Mouse (Mus musculus): ENCODE data around the gene Gm29133. TPM values are rescaled to one million over a fixed set of nuclear protein-coding genes. Genes with fewer than 3 reads are reported as not detected.

Gm29133 gene
- not detected in 2 replicates for polyA plus RNA-seq (2012; rRNA removed)

GRCm38 (mm10) chr3:75747897-75748296, at the start of gene Gm29133:
TSS of gene Gm29133 (plus strand) at chr3:75748197.
- Histone ChIP-seq H3K36me3 (ENCODE audit: control insufficient read depth, insufficient read depth, low read length) (no peaks in the 10 kb centered on the region), H3K27me3 (replicated peaks; ENCODE audit: control insufficient read depth, insufficient read depth, low read length) (no peaks in the 10 kb centered on the region), H3K4me3 (ENCODE audit: insufficient read depth, low read depth, low read length) (no peak within 1 kb of the TSS), H3K27ac (ENCODE audit: insufficient read depth, low read depth, low read length) (no peak within 1 kb of the TSS), H3K4me1 (ENCODE audit: control insufficient read depth, insufficient read depth, low read length) (no peaks in the 10 kb centered on the region)
- 54% methylated on average over 5 of the region's 5 CpGs for WGBS
- no peak for DNase-seq
- TF ChIP-seq POLR2A (IDR thresholded peaks at IDR 0.05; ENCODE audit: low read depth, low read length) (no peak), CTCF (conservative IDR thresholded peaks at IDR 0.05; ENCODE audit: insufficient read depth, insufficient read length, low read depth, low read length) (no peak)

- TF ChIP-seq CTCF (conservative IDR thresholded peaks at IDR 0.05; ENCODE audit: insufficient read depth, insufficient read length, low read depth, low read length) = no peak
- TF ChIP-seq POLR2A (IDR thresholded peaks at IDR 0.05; ENCODE audit: low read depth, low read length) = no peak
- WGBS = 88% methylated on average over 3 of the region's 3 CpGs
- no peak for DNase-seq
- Histone ChIP-seq H3K36me3 (ENCODE audit: control insufficient read depth, insufficient read depth, low read length) (no peaks in the 10 kb centered on the region), H3K27ac (ENCODE audit: insufficient read depth, low read depth, low read length) (no peak overlapping the region), H3K27me3 (replicated peaks; ENCODE audit: control insufficient read depth, insufficient read depth, low read length) (no peaks in the 10 kb centered on the region), H3K4me3 (ENCODE audit: insufficient read depth, low read depth, low read length) (no peak overlapping the region), H3K4me1 (ENCODE audit: control insufficient read depth, insufficient read depth, low read length) (no peaks in the 10 kb centered on the region)
Measured at GRCm38 (mm10) chr3:75699088-75699487, 48.9 kb upstream of the Gm29133 start.

DNA sequence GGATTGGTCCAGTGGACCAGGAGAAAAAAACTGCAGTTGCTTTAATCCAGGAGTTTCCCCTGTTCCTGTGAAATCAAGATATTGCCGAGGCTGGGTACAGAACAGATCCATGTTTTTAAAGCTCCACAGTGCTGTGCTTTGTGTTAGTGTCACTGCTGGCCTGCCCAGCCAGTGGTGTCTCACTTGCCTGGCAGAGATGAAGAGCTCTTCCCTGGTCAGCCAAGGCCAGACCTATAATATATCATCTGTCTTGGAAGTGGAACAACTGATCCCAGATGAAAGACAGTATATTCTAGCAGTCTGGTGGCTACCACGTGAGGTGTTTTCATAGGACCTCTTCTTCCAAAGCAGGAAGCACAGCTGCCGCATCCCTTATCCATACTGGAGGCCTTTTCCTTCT, 46.7 kb upstream of the Gm29133 start:
- Histone ChIP-seq H3K27me3 (replicated peaks; ENCODE audit: control insufficient read depth, insufficient read depth, low read length) (no peaks in the 10 kb centered on the region), H3K27ac (ENCODE audit: insufficient read depth, low read depth, low read length) (no peak overlapping the region), H3K4me1 (ENCODE audit: control insufficient read depth, insufficient read depth, low read length) (no peaks in the 10 kb centered on the region), H3K36me3 (ENCODE audit: control insufficient read depth, insufficient read depth, low read length) (no peaks in the 10 kb centered on the region), H3K4me3 (ENCODE audit: insufficient read depth, low read depth, low read length) (no peak overlapping the region)
- WGBS = 56% methylated on average over 3 of the region's 3 CpGs
- DNase-seq = no peak
- TF ChIP-seq CTCF (conservative IDR thresholded peaks at IDR 0.05; ENCODE audit: insufficient read depth, insufficient read length, low read depth, low read length) (no peak), POLR2A (IDR thresholded peaks at IDR 0.05; ENCODE audit: low read depth, low read length) (no peak)

DNA sequence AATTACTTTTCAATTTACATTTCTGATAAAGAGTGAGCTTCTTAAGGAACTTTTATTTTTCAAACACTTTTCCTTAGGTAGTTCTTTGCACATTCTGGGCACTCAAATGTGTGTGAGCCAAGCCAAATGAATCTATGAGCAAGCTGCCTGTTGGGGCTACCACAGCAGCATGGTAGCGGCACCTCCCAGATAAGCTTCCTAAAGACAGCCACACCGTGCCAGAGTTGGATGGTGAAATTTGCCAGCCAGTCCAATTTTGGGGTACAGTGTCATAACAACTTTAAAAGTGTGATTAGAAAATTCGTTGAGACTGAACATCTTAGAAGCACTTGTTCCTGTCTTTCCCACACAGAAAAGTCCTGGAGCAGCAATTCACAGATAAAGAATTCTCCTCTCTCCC, 41.5 kb upstream of the Gm29133 start:
- no peak for TF ChIP-seq CTCF (conservative IDR thresholded peaks at IDR 0.05; ENCODE audit: insufficient read depth, insufficient read length, low read depth, low read length)
- TF ChIP-seq POLR2A (IDR thresholded peaks at IDR 0.05; ENCODE audit: low read depth, low read length) = no peak
- no peaks in the 10 kb centered on the region; the same call in 1 of the 2 replicates for H3K27me3 ChIP-seq (replicated peaks; ENCODE audit: control insufficient read depth, insufficient read depth, low read length)
- DNase-seq = no peak
- 78% methylated on average over 3 of the region's 3 CpGs for WGBS
- H3K36me3 ChIP-seq (ENCODE audit: control insufficient read depth, insufficient read depth, low read length) = no peaks in the 10 kb centered on the region
- H3K4me3 ChIP-seq (ENCODE audit: insufficient read depth, low read depth, low read length) = no peak overlapping the region
- no peaks in the 10 kb centered on the region for H3K4me1 ChIP-seq (ENCODE audit: control insufficient read depth, insufficient read depth, low read length)
- no peak overlapping the region for H3K27ac ChIP-seq (ENCODE audit: insufficient read depth, low read depth, low read length)

DNA sequence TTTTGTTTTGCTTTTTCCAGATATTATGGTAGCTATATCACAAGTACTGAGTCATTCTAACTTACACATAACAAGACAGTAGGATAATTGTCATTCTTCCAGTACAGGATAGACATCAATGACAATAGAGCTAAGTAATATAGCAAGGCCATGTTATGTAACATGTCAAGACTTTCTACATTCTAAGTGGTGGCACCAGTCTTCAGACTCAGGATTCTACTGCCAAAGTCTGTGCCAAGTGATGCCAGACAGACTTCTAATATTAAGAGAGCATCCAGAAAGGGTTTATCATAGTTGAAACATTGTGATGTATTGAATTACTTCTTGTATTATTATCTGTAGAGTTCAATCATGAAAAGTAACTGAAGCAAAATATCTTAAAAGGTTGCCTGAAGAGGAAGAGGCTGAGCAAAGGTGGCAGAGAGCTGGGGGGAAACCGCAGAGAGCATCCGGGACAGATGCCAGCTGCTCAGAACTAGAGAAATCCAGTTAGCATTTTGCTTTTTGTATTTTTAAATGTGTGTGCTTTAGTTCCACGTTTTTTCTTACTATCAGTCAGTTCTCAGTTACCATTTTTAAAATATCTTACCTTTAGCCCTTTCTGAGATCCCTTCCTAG, 34.2 kb upstream of the Gm29133 start:
- H3K36me3 ChIP-seq (ENCODE audit: control insufficient read depth, insufficient read depth, low read length) = no peaks in the 10 kb centered on the region
- WGBS = 65% methylated on average over 3 of the region's 3 CpGs
- H3K27ac ChIP-seq (ENCODE audit: insufficient read depth, low read depth, low read length) = no peak overlapping the region
- no peaks in the 10 kb centered on the region for H3K27me3 ChIP-seq (replicated peaks; ENCODE audit: control insufficient read depth, insufficient read depth, low read length)
- TF ChIP-seq POLR2A (IDR thresholded peaks at IDR 0.05; ENCODE audit: low read depth, low read length) (no peak), CTCF (conservative IDR thresholded peaks at IDR 0.05; ENCODE audit: insufficient read depth, insufficient read length, low read depth, low read length) (no peak)
- H3K4me3 ChIP-seq (ENCODE audit: insufficient read depth, low read depth, low read length) = no peak overlapping the region
- H3K4me1 ChIP-seq (ENCODE audit: control insufficient read depth, insufficient read depth, low read length) = no peaks in the 10 kb centered on the region
- no peak for DNase-seq

DNA sequence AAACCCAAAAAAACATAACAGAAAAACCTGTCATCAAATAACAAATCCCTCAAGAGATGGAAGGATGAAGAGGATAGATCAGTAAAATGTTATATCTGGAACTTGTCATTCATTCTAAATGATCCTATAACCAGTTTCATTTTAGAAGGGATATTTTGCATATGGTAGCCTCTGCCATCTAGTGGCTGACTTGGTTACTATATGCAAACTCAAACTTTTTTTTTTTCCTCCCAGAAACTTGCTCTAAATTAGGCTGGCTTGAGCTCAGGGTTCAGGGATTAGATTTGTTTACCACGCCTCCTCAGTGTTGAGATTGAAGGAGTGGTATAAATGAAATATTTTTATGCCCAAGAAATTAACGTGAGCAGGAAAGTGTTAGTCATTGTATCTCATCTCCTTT, 27.3 kb upstream of the Gm29133 start:
- no peak for TF ChIP-seq CTCF (conservative IDR thresholded peaks at IDR 0.05; ENCODE audit: insufficient read depth, insufficient read length, low read depth, low read length)
- no peak for TF ChIP-seq POLR2A (IDR thresholded peaks at IDR 0.05; ENCODE audit: low read depth, low read length)
- WGBS = 9% methylated on average over 2 of the region's 2 CpGs
- H3K27me3 ChIP-seq (replicated peaks; ENCODE audit: control insufficient read depth, insufficient read depth, low read length) = no peaks in the 10 kb centered on the region
- peak; percentile 21 for DNase-seq
- no peaks in the 10 kb centered on the region for H3K4me1 ChIP-seq (ENCODE audit: control insufficient read depth, insufficient read depth, low read length)
- H3K36me3 ChIP-seq (ENCODE audit: control insufficient read depth, insufficient read depth, low read length) = no peaks in the 10 kb centered on the region
- H3K4me3 ChIP-seq (ENCODE audit: insufficient read depth, low read depth, low read length) = no peak overlapping the region
- H3K27ac ChIP-seq (ENCODE audit: insufficient read depth, low read depth, low read length) = no peak overlapping the region

- TF ChIP-seq POLR2A (IDR thresholded peaks at IDR 0.05; ENCODE audit: low read depth, low read length) = no peak
- TF ChIP-seq CTCF (conservative IDR thresholded peaks at IDR 0.05; ENCODE audit: insufficient read depth, insufficient read length, low read depth, low read length) = no peak
- no peak overlapping the region for H3K27ac ChIP-seq (ENCODE audit: insufficient read depth, low read depth, low read length)
- H3K4me3 ChIP-seq (ENCODE audit: insufficient read depth, low read depth, low read length) = no peak overlapping the region
- no peaks in the 10 kb centered on the region for H3K36me3 ChIP-seq (ENCODE audit: control insufficient read depth, insufficient read depth, low read length)
- WGBS = 74% methylated on average over 3 of the region's 3 CpGs
- H3K27me3 ChIP-seq (replicated peaks; ENCODE audit: control insufficient read depth, insufficient read depth, low read length) = no peaks in the 10 kb centered on the region
- no peaks in the 10 kb centered on the region for H3K4me1 ChIP-seq (ENCODE audit: control insufficient read depth, insufficient read depth, low read length)
- DNase-seq = no peak
Measured at GRCm38 (mm10) chr3:75730982-75731600, 16.9 kb upstream of the Gm29133 start.

All from kidney, adult 2 months (tissue).